In genomic region chr7:139400926-139401325, GRCm38 (mm10) we compare ENCODE assay signal across 17 mouse cellular contexts. TPM values are rescaled to one million over a fixed set of nuclear protein-coding genes. Genes with fewer than 3 reads are reported as not detected.
DNase-seq lines count a peak whose midpoint lies in the region; ATAC-seq and TF ChIP-seq lines count a peak whose summit lies in the region.
"Had no signal": no experiment of that assay in that cellular context is flagged by ENCODE, and none has a peak within 500 bp of the region (broad histone marks: within the 10 kb centered on the region; RNA-seq: fewer than 3 reads in every experiment).

No protein-coding gene starts in this region.

- DNase-seq in cerebellum, postnatal 25 days: peak; percentile 2 to 7
- DNase-seq in cerebellum, adult 9-11 months: no peak
- peak; percentile 24 for DNase-seq in CD4-positive helper T cell, adult 2 months (ENCODE audit: low read depth, low spot score)
- DNase-seq in heart, adult 11 months: no peak
- DNase-seq in midbrain, embryonic 10.5 days (ENCODE audit: low spot score): no peak
- DNase-seq: adrenal gland, adult 8-10 months; cerebellum, adult 18-20 months; kidney, adult 9 months; lung, adult 18-20 months; lung, postnatal 36 days; midbrain, embryonic 14.5 days had no signal

- H3K4me2 ChIP-seq in forebrain, embryonic 12.5 days: no peak overlapping the region
- H3K4me2 ChIP-seq: forebrain, embryonic 13.5 days had no signal

- no peak overlapping the region for H3K9ac ChIP-seq in forebrain, embryonic 12.5 days
- H3K9ac ChIP-seq: forebrain, embryonic 13.5 days had no signal

- no peak overlapping the region for H3K4me3 ChIP-seq in small intestine, adult 2 months (ENCODE audit: low read depth, low read length)
- H3K4me3 ChIP-seq in midbrain, embryonic 10.5 days: no peak overlapping the region
- H3K4me3 ChIP-seq in forebrain, embryonic 12.5 days (replicated peaks): no peak overlapping the region
- H3K4me3 ChIP-seq: forebrain, embryonic 13.5 days; limb, embryonic 10.5 days had no signal

- peak overlapping the region; percentile 37 for H3K27ac ChIP-seq in small intestine, adult 2 months (ENCODE audit: insufficient read depth, low read depth, low read length)
- no peak overlapping the region for H3K27ac ChIP-seq in midbrain, embryonic 10.5 days (replicated peaks)
- H3K27ac ChIP-seq in forebrain, embryonic 12.5 days: no peak overlapping the region
- H3K27ac ChIP-seq: forebrain, embryonic 13.5 days; limb, embryonic 10.5 days had no signal

- no peak for TF ChIP-seq POLR2A in small intestine, adult 2 months (IDR thresholded peaks at IDR 0.05; ENCODE audit: low read depth, low read length)

- no peak for TF ChIP-seq CTCF in small intestine, adult 2 months (IDR thresholded peaks at IDR 0.05; ENCODE audit: extremely low read depth, insufficient read length, insufficient replicate concordance, low read depth, low read length)

- peaks cover 6% of the 10 kb centered on the region for H3K36me3 ChIP-seq in small intestine, adult 2 months (ENCODE audit: control insufficient read depth, insufficient read depth, low read length)
- peaks cover 9% of the 10 kb centered on the region; the same call in 1 of the 2 replicates for H3K36me3 ChIP-seq in midbrain, embryonic 10.5 days
- H3K36me3 ChIP-seq in forebrain, embryonic 12.5 days (replicated peaks): no peaks in the 10 kb centered on the region; the same call in 1 of the 2 replicates
- H3K36me3 ChIP-seq: limb, embryonic 10.5 days had no signal

- H3K4me1 ChIP-seq in small intestine, adult 2 months (ENCODE audit: control insufficient read depth, insufficient read depth, insufficient read length, low read length): peaks cover 56% of the 10 kb centered on the region
- H3K4me1 ChIP-seq in midbrain, embryonic 10.5 days: peaks cover 9% of the 10 kb centered on the region; the same call in 1 of the 2 replicates
- peaks cover 12% of the 10 kb centered on the region; the same call in 1 of the 2 replicates for H3K4me1 ChIP-seq in forebrain, embryonic 12.5 days

- no peaks in the 10 kb centered on the region for H3K9me3 ChIP-seq in midbrain, embryonic 10.5 days (replicated peaks)
- no peaks in the 10 kb centered on the region for H3K9me3 ChIP-seq in forebrain, embryonic 12.5 days
- H3K9me3 ChIP-seq: forebrain, embryonic 13.5 days; limb, embryonic 10.5 days had no signal

- no peaks in the 10 kb centered on the region for H3K27me3 ChIP-seq in small intestine, adult 2 months (ENCODE audit: control insufficient read depth, insufficient read depth, low read length)
- no peaks in the 10 kb centered on the region for H3K27me3 ChIP-seq in midbrain, embryonic 10.5 days (ENCODE audit: low read depth, poor library complexity, severe bottlenecking)
- no peaks in the 10 kb centered on the region for H3K27me3 ChIP-seq in forebrain, embryonic 12.5 days
- H3K27me3 ChIP-seq: forebrain, embryonic 13.5 days had no signal

- WGBS in small intestine, adult 2 months: 59% methylated on average over 3 of the region's 3 CpGs
- 93% methylated on average over 3 of the region's 3 CpGs for WGBS in midbrain, embryonic 10.5 days
- WGBS in forebrain, embryonic 12.5 days: 92% methylated on average over 3 of the region's 3 CpGs

- ATAC-seq in granulocyte monocyte progenitor cell, adult 5-6 weeks (replicated peaks; ENCODE audit: poor library complexity, severe bottlenecking): peak; percentile 54
- no peak for ATAC-seq in forebrain, embryonic 12.5 days (ENCODE audit: low FRiP score)
- ATAC-seq: forebrain, embryonic 13.5 days; hindbrain, embryonic 16.5 days had no signal

RNA-seq across cellular contexts. Expression of gene Inpp5a, which starts 12.0 kb away (rescaled TPM):
- total RNA-seq in granulocyte monocyte progenitor cell, adult 5-6 weeks (2014; fragmentation: Nextera tagmentation): 7.9 and 10.2 TPM in 2 replicates
- total RNA-seq in granulocyte monocyte progenitor cell, adult 5-6 weeks (2017): 5.5 and 11.6 TPM in 2 replicates
- 21.5 and 56.6 TPM in 2 replicates for polyA plus RNA-seq in small intestine, adult 2 months (2012; rRNA removed)
- polyA plus RNA-seq in midbrain, embryonic 10.5 days (2016; fragmentation: Nextera tagmentation; extraction: Ambion mirVana): 17.3 and 19.2 TPM in 2 replicates
- polyA plus RNA-seq in forebrain, embryonic 12.5 days (2016; fragmentation: Nextera tagmentation; extraction: Ambion mirVana): 17.3 TPM in 2 replicates

Comparison
In these comparisons a context has a peak if more than half of its experiments do, and no peak if none do; other contexts are left out.
1. DNase-seq: peak in cerebellum, postnatal 25 days (2 of 2) and CD4-positive helper T cell, adult 2 months (single experiment); none in cerebellum, adult 9-11 months (single experiment), heart, adult 11 months (single experiment) and midbrain, embryonic 10.5 days (single experiment).